Mouse (Mus musculus): ENCODE results near the gene Aprt. TPM values are rescaled to one million over a fixed set of nuclear protein-coding genes. Genes with fewer than 3 reads are reported as not detected.

The Aprt gene
- polyA plus RNA-seq (2015; fragmentation: Nextera tagmentation; extraction: Ambion mirVana): 354 and 399 TPM in 2 replicates

DNA sequence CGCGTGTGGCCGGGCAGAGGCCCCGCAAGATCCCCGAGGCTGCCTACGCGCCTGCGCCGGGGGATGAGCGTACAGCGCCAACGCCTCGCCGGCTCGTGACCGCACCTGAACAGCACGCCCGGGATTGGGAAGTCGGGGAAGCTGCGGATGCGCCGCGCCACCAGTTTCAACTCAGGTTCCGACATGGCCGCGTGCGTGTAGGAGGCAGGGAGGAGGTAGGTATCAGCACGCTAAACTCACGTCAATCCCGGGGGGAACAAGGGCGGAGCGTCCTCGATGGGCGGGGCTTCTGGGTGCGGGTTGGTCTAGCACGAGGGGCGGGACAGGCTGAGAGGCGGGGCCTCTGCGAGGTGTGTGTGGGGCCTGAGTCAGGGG, at the start of gene Aprt:
TSS of gene Aprt (minus strand) at position 262 of the 375 bp plus-strand sequence.
- no peaks in the 10 kb centered on the region for H3K9me3 ChIP-seq
- H3K4me3 ChIP-seq (replicated peaks): peak within 1 kb of the TSS; percentile 67
- H3K36me3 ChIP-seq: peaks cover 17% of the 10 kb centered on the region
- H3K27me3 ChIP-seq (replicated peaks): no peaks in the 10 kb centered on the region
- H3K4me1 ChIP-seq: peaks cover 39% of the 10 kb centered on the region
- H3K9ac ChIP-seq: peak within 1 kb of the TSS; percentile 60
- ATAC-seq (ENCODE audit: insufficient read depth, low FRiP score, low read depth): peak; percentile 88
- 1% methylated on average over 39 of the region's 39 CpGs for WGBS
- H3K4me2 ChIP-seq: peak within 1 kb of the TSS; percentile 82
- peak within 1 kb of the TSS; percentile 72 for H3K27ac ChIP-seq

DNA sequence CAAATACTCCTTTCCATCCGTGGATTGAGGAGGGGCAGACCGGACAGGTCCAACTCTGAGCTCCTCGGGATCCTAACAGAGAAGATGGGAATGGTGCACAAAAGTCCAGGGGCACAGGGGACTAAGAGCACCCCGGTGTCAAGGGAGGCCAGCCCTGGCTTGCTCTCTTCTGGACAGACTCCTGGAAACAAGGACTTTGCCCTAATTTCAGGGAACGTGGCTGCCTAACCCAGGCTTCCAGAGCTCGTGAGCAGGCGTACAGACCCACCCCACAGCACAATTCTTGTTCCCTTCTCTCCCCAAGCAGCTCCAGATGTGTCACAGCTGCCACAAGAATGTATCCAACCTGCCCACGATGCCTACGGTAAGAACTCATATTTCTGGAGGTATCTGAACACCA, 49.1 kb upstream of the Aprt start:
- no peak overlapping the region for H3K27ac ChIP-seq
- H3K4me3 ChIP-seq (replicated peaks): no peak overlapping the region
- no peaks in the 10 kb centered on the region for H3K36me3 ChIP-seq
- ATAC-seq (ENCODE audit: insufficient read depth, low FRiP score, low read depth): no peak
- H3K27me3 ChIP-seq (replicated peaks): peaks cover 10% of the 10 kb centered on the region; the same call in 1 of the 2 replicates
- H3K4me2 ChIP-seq: no peak overlapping the region
- no peaks in the 10 kb centered on the region for H3K9me3 ChIP-seq
- 71% methylated on average over 9 of the region's 9 CpGs for WGBS
- no peak overlapping the region for H3K9ac ChIP-seq
- H3K4me1 ChIP-seq: no peaks in the 10 kb centered on the region

DNA sequence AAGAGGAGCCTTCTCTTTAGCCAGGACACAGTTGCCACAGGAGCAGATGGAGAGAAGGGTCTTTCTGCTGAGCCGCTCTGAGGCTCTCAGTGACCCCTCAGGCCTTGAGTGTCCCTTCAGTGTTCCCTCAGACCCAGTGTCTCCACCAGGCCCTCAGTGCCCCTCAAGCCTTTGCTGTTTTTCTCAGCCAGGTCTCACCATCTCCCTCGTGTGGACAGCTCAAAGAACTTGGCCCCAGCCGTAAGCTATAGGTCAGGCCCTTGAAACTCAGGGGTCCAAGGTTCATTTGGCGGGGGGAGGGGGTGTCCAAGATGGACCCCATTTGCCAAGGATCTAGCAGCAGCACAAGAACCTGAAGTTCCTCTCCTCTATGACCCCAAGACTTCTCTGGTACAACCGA, 47.9 kb upstream of the Aprt start:
- no peaks in the 10 kb centered on the region for H3K9me3 ChIP-seq
- ATAC-seq (ENCODE audit: insufficient read depth, low FRiP score, low read depth): no peak
- H3K9ac ChIP-seq: no peak overlapping the region
- 0 out of 2 replicates have a peak, but pooled peaks cover 3% of the 10 kb centered on the region for H3K27me3 ChIP-seq (replicated peaks)
- no peaks in the 10 kb centered on the region for H3K4me1 ChIP-seq
- no peaks in the 10 kb centered on the region for H3K36me3 ChIP-seq
- H3K4me2 ChIP-seq: no peak overlapping the region
- H3K4me3 ChIP-seq (replicated peaks): no peak overlapping the region
- no peak overlapping the region for H3K27ac ChIP-seq
- WGBS: 70% methylated on average over 5 of the region's 5 CpGs

DNA sequence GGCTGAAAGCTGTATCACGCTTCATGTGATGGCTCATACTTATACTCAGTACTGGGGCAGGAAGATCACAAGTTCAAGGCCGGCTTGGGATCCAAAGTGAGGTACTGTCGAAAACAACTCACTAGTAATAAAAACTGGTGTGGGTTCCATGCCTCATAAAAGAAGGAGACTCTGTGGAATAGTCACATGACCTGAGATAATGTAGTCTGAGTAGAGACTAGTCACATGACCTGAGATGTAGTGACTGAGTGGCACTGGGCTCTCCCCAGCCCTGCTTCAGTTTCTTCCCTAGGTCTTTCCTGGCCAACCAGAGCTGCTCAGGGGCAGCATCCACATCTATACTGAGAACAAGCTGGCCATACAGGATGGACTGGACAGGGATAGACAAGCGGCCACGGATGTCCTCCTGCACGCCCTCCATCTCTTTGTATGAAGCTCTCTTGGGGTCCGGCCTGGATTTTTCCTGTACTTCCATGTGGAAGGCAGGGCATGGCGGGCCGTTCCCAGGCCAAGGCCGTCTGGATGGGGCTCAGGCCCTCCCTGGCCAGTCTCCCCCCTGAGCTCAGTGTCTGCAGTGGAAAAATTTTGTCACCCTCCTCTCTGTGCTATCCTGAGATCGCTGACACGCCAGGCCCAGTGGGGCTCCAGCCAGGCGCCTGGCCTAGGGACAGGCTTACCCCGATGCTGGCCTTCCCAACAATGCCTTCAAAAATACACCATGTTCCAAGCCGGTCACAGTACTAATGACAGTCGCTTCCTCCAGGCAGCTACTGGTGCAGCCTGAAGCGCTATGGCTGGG, 47.3 kb upstream of the Aprt start:
- Histone ChIP-seq H3K4me3 (replicated peaks) (no peak overlapping the region), H3K27me3 (replicated peaks) (no peaks in the 10 kb centered on the region), H3K4me1 (no peaks in the 10 kb centered on the region), H3K36me3 (no peaks in the 10 kb centered on the region), H3K9me3 (no peaks in the 10 kb centered on the region), H3K9ac (no peak overlapping the region), H3K4me2 (no peak overlapping the region), H3K27ac (no peak overlapping the region)
- ATAC-seq (ENCODE audit: insufficient read depth, low FRiP score, low read depth): no peak
- 92% methylated on average over 17 of the region's 17 CpGs for WGBS

DNA sequence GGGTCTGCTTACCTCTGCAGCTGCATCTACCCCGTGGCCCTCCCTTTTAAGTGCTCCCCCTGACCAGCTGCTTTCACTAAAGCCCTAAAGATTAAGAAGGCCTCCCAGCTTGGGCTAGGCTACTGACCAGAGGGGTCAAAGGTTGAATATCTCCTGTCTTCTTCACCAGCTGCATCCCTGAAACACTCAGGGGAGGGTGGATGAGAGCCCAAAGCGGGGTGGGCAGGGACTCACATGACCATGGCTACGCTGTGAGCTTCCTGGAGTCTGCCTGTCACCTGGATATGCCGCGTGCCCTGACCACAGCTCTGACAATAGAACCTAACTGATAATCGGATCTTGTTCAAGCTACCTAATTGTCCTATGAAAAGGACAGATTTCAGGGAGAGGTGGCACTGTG, 46.0 kb upstream of the Aprt start, which contains the start of gene Pabpn1l:
TSS of gene Pabpn1l (minus strand) at position 13 of the 400 bp plus-strand sequence.
- Histone ChIP-seq H3K4me3 (replicated peaks) (no peak within 1 kb of the TSS), H3K27ac (no peak within 1 kb of the TSS), H3K9me3 (no peaks in the 10 kb centered on the region), H3K4me2 (no peak within 1 kb of the TSS), H3K4me1 (peaks cover 4% of the 10 kb centered on the region), H3K27me3 (replicated peaks) (no peaks in the 10 kb centered on the region), H3K36me3 (no peaks in the 10 kb centered on the region), H3K9ac (no peak within 1 kb of the TSS)
- 70% methylated on average over 6 of the region's 6 CpGs for whole genome bisulfite sequencing
- no peak for ATAC-seq (ENCODE audit: insufficient read depth, low FRiP score, low read depth)

DNA sequence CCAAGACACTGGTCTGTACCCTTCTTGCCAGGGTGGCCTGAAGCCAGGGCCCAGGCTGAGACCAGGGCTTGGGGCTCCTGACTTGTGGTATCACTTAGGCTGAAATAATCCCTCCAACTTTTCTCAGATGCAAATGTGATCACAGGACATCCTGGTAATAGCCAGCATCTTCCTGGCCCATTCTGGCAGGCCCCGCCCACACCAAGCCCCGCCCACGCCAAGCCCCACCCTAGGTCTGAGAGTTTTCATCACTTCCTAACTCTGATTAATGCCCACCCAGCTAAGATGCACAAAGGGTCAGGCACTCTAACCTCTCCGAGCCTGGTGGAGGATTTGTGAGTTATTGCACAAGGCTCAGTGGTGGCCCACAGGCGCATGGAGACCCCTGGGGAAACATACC, 43.7 kb upstream of the Aprt start:
- no peak overlapping the region for H3K27ac ChIP-seq
- H3K4me1 ChIP-seq: peaks cover 15% of the 10 kb centered on the region
- no peak for ATAC-seq (ENCODE audit: insufficient read depth, low FRiP score, low read depth)
- 22% methylated on average over 5 of the region's 5 CpGs for WGBS
- no peaks in the 10 kb centered on the region for H3K9me3 ChIP-seq
- H3K36me3 ChIP-seq: no peaks in the 10 kb centered on the region
- no peak overlapping the region for H3K4me3 ChIP-seq (replicated peaks)
- H3K9ac ChIP-seq: no peak overlapping the region
- H3K4me2 ChIP-seq: no peak overlapping the region
- no peaks in the 10 kb centered on the region for H3K27me3 ChIP-seq (replicated peaks)

DNA sequence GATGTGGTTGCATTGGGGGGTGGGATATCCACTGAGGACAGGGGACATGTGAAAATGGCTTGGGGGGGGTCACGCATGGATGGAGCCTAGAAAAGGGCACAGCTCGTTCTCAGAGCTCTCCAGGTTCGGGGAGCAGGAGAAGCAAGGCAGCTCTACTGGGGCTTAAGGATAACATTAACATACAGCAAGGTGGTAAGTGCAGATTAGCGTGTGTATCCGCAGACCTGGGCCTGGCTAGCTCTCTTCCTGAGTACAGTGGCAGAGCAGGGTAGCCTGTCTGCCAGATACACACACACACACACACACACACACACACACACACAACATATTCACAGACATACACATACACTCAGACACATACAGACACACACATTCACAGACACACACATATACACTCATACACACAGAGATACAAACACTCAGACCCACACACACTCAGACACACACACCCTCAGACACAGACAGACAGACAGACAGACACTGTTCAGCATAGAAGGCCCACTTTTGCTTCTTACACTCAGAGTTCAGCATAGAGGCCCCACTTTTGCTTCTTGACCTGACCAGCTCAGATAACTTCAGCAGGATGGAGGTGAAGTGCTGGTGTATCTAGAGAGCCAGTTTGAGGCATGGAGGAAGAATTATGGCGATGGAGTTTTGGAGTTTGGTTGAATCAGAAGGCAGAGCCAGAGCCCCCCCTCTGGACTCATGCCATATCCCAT, 42.1 kb upstream of the Aprt start:
- no peaks in the 10 kb centered on the region for H3K27me3 ChIP-seq (replicated peaks)
- H3K27ac ChIP-seq: no peak overlapping the region
- no peak overlapping the region for H3K4me2 ChIP-seq
- no peaks in the 10 kb centered on the region for H3K9me3 ChIP-seq
- no peak overlapping the region for H3K4me3 ChIP-seq (replicated peaks)
- WGBS: 75% methylated on average over 6 of the region's 6 CpGs
- no peak overlapping the region for H3K9ac ChIP-seq
- peaks cover 16% of the 10 kb centered on the region for H3K4me1 ChIP-seq
- peak; percentile 68; the same call in 1 of the 2 replicates for ATAC-seq (ENCODE audit: insufficient read depth, low FRiP score, low read depth)
- H3K36me3 ChIP-seq: no peaks in the 10 kb centered on the region

DNA sequence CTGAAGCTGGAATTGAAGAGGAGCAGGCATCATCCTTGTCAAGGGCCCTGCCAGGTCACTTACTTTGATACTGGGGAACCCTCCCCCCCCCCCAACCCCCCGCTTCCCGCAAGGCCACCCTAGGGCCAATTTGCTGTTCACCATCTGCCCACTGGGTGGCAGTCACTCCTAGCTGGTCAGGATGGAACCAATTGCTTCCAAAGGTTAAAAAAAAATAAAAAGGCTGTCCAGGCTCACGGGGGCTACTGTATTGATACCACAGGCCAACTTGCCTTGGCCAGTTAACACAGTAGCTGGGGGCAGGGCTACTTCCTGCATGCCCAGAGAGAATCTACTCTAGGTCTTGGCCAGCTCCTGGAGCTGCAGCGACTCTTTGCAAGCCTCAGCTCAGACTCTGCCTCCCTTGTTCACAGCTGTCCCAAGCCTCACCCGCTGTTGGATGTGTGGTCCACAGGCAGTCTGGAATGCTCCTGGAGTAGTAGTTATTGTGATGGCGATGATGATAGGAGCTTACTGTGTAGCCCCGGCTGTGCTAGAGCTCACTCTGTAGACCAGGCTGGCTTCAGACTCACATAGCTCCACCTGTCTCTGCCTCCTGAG, 41.3 kb upstream of the Aprt start:
- ATAC-seq (ENCODE audit: insufficient read depth, low FRiP score, low read depth): no peak
- no peak overlapping the region for H3K9ac ChIP-seq

DNA sequence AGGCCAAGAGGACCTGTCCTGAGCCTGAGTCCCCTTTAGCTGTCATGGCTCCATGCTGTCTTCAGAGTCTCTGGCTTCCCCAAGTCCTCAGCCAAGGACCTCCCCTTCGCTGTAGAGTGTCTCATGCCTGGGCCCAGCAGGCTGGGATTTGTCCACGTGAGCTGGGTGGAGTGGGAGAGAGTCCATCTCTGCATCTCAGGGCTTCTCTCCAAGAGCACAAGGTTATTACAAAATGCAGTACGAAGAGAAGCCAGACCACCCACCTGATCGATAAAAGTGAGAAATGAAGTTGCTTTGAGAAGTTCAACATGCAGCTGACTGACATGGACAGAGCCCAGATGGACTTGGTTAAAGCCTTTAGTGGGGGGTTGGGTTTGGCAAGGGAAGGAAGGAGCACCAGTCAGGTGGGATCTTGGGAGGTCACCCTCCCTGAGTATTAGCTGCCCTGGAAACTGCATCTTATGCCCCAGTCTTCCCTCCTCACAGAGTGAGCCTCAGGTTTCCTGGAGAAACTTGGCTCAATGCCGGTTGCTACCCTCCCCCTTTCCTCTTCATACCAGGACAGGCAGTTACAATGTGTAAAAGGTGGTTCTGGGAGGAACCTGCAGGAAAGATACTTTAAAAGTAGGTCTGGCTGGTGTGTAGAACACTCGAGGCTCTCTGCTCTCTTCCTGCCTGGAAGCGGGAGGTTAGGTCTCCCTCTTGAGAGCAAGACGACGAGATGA, 39.6 kb upstream of the Aprt start:
- Histone ChIP-seq H3K4me3 (replicated peaks) (no peak overlapping the region), H3K9me3 (no peaks in the 10 kb centered on the region), H3K4me1 (peaks cover 24% of the 10 kb centered on the region), H3K4me2 (no peak overlapping the region), H3K9ac (no peak overlapping the region), H3K27ac (0 out of 2 replicates have a peak overlapping the region, but pooled peaks have one; percentile 33), H3K36me3 (no peaks in the 10 kb centered on the region), H3K27me3 (replicated peaks) (no peaks in the 10 kb centered on the region)
- 55% methylated on average over 9 of the region's 9 CpGs for WGBS
- ATAC-seq (ENCODE audit: insufficient read depth, low FRiP score, low read depth): no peak

More for the DNA sequence above, 41.3 kb upstream of the Aprt start:
- H3K4me2 ChIP-seq: no peak overlapping the region
- H3K4me1 ChIP-seq: peaks cover 16% of the 10 kb centered on the region
- H3K36me3 ChIP-seq: no peaks in the 10 kb centered on the region
- 37% methylated on average over 5 of the region's 7 CpGs for WGBS
- H3K27ac ChIP-seq: no peak overlapping the region
- H3K4me3 ChIP-seq (replicated peaks): no peak overlapping the region
- no peaks in the 10 kb centered on the region for H3K27me3 ChIP-seq (replicated peaks)
- H3K9me3 ChIP-seq: no peaks in the 10 kb centered on the region

DNA sequence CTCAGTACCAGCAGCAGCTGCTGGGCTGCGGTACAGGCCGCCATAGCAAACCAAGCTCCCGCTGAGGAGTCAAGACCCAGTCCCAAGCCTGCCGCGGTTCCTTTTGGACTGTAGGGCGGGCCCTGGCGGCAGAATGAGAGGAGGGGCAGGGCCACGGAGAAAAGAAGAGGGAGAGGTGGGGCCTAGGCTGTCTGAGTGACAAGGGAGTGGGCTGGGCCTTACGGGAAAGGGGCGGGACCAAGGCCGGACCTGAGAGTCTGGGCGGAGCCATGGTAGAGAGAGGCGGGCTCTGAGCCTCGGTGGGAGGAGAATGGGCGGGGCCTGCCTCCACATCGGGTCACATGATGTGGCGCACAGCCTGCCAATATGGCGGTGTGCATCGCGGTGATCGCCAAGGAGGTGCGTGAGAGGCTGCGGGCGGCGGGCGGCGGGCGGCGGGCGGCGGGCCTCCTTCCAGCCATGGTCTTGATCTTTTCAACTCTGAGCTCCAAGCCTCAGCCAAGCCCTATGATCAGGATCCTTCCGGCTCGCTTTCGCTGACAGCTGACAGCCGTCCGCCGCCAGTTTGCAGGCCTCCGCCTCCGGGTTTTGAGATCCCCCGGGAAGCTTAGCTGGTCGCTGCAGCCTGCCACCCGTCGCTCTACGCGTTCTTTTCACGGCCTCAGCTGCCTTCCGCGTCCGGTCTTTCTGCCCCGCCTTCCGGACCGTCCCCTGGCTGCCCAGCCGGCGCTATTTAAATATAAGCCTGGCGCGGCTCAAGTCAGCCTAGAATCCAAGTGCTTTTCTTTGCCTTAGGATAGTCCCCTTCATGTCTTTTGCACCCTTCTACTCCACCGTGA, 34.8 kb upstream of the Aprt start, which contains the start of the genes Galns and Trappc2l:
TSS of gene Galns (minus strand) at position 169 of the 839 bp plus-strand sequence.
TSS of gene Trappc2l (plus strand) at position 346 of the 839 bp plus-strand sequence.
- Histone ChIP-seq H3K9me3 (no peaks in the 10 kb centered on the region), H3K36me3 (no peaks in the 10 kb centered on the region), H3K27ac (peak within 1 kb of the TSS; percentile 89), H3K4me2 (peak within 1 kb of the TSS; percentile 93), H3K4me3 (replicated peaks) (peak within 1 kb of the TSS; percentile 73), H3K27me3 (replicated peaks) (no peaks in the 10 kb centered on the region), H3K9ac (peak within 1 kb of the TSS; percentile 52), H3K4me1 (peaks cover 24% of the 10 kb centered on the region; the same call in 1 of the 2 replicates)
- ATAC-seq (ENCODE audit: insufficient read depth, low FRiP score, low read depth): peak; percentile 95
- under 1% methylated on average over 47 of the region's 57 CpGs for WGBS
